Mouse (Mus musculus): ENCODE measurements at regions not wholly inside any gene's neighbourhood (a gene's known extent, or its start where the extent isn't known, plus 50 kb on each side); places are given as distances from the start of the nearest gene placed in this dataset.

DNA sequence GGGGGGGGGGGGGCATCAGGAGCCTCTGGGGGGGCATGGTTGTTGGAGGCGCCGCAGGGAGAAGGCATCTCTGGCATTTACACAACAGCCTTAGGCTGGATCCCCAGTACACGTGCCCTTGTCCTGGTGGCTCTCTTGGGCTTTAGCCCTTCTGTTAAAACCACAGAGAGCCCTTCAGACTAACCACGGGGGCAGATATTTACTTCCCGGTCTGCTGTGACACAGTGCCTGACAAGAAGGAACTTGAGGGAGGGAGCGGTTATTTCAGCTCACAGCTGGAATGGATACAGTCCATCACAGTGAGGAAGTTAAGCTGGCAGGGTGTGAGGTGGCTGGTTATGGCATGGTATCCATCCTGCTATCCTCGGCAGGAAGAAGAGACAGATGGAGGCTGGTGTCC lies 71.0 kb upstream of the Gm11733 start:
- no peak overlapping the region for H3K4me2 ChIP-seq (ENCODE audit: low read length)
- WGBS: 28% methylated on average over 7 of the region's 7 CpGs
- ATAC-seq (replicated peaks; ENCODE audit: low FRiP score, low TSS enrichment, low read depth): no peak
- H3K4me3 ChIP-seq (ENCODE audit: low read depth, low read length): no peak overlapping the region
- H3K9ac ChIP-seq (ENCODE audit: low read length): no peak overlapping the region
- H3K36me3 ChIP-seq (ENCODE audit: control insufficient read depth, insufficient read depth, low read length): no peaks in the 10 kb centered on the region
- H3K27me3 ChIP-seq (replicated peaks; ENCODE audit: control insufficient read depth, insufficient read depth, low read length): peaks cover 39% of the 10 kb centered on the region
- peaks cover 27% of the 10 kb centered on the region for H3K4me1 ChIP-seq (replicated peaks; ENCODE audit: control insufficient read depth, insufficient read depth, low read length)
- DNase-seq (ENCODE audit: low spot score): no peak
- H3K9me3 ChIP-seq (ENCODE audit: control insufficient read depth, low read length): no peaks in the 10 kb centered on the region
- H3K27ac ChIP-seq (ENCODE audit: low read depth): no peak overlapping the region

GRCm38 (mm10) chr11:117413942-117414705 lies 70.0 kb upstream of the Gm11733 start:
- H3K27ac ChIP-seq (ENCODE audit: low read depth): no peak overlapping the region
- ATAC-seq (replicated peaks; ENCODE audit: low FRiP score, low TSS enrichment, low read depth) (no peak), DNase-seq (ENCODE audit: low spot score) (no peak)
- peaks cover 32% of the 10 kb centered on the region for H3K27me3 ChIP-seq (replicated peaks; ENCODE audit: control insufficient read depth, insufficient read depth, low read length)
- 23% methylated on average over 11 of the region's 11 CpGs for WGBS
- no peak overlapping the region; the same call in 1 of the 2 replicates for H3K4me2 ChIP-seq (ENCODE audit: low read length)
- peaks cover 27% of the 10 kb centered on the region for H3K4me1 ChIP-seq (replicated peaks; ENCODE audit: control insufficient read depth, insufficient read depth, low read length)
- no peaks in the 10 kb centered on the region for H3K9me3 ChIP-seq (ENCODE audit: control insufficient read depth, low read length)
- H3K9ac ChIP-seq (ENCODE audit: low read length): no peak overlapping the region
- H3K36me3 ChIP-seq (ENCODE audit: control insufficient read depth, insufficient read depth, low read length): no peaks in the 10 kb centered on the region
- peak overlapping the region; percentile 23; the same call in 1 of the 2 replicates for H3K4me3 ChIP-seq (ENCODE audit: low read depth, low read length)

DNA sequence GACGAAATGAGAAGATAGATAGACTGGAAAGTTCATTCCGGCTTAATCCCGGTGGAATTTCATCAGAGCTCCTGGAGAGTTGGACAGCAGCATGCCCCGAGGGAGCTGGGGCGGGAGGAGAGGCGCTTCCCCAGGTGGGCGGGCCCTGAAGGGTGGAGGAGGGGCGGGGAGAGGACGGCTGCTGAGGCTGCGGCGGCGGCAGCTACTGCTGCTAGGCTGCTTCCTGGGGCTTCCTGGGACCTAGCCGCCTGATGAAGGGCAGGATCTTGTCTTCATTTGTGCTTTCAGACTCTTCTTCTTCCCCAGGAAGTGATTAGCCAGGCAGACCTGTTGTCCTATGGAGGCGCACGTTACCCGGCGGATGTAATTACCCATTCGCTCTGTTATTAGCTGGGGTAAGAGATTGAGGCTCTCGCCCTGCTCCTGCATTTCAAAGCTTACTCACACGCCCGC lies 69.3 kb upstream of the Gm11733 start:
- no peaks in the 10 kb centered on the region for H3K9me3 ChIP-seq (ENCODE audit: control insufficient read depth, low read length)
- H3K4me3 ChIP-seq (ENCODE audit: low read depth, low read length): peak overlapping the region; percentile 23
- H3K27ac ChIP-seq (ENCODE audit: low read depth): no peak overlapping the region
- peaks cover 31% of the 10 kb centered on the region for H3K4me1 ChIP-seq (replicated peaks; ENCODE audit: control insufficient read depth, insufficient read depth, low read length)
- 1% methylated on average over 21 of the region's 21 CpGs for WGBS
- DNase-seq (ENCODE audit: low spot score): peak; percentile 84
- H3K27me3 ChIP-seq (replicated peaks; ENCODE audit: control insufficient read depth, insufficient read depth, low read length): peaks cover 25% of the 10 kb centered on the region
- H3K9ac ChIP-seq (ENCODE audit: low read length): no peak overlapping the region
- peak overlapping the region; percentile 56 for H3K4me2 ChIP-seq (ENCODE audit: low read length)
- no peaks in the 10 kb centered on the region for H3K36me3 ChIP-seq (ENCODE audit: control insufficient read depth, insufficient read depth, low read length)
- peak; percentile 54; the same call in 1 of the 2 replicates for ATAC-seq (replicated peaks; ENCODE audit: low FRiP score, low TSS enrichment, low read depth)

DNA sequence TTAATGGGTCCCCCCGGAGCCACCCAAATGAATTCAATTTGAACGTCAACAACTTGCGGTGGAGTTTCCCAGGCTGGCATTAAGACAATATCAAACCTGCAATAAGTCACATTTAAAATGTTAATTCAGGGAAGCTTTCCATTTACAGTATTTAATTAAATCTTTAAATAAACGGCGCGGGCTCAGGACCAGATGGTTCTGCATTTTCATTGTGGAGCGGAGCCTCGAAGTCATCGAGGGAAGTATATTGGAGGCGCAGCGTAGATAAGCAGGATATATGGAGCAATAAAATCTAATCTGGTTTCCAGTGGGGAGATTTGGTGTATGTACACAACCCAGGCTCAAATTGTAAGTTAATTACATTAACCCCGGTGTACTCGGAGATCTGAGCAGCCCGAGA lies 68.7 kb upstream of the Gm11733 start:
- ATAC-seq (replicated peaks; ENCODE audit: low FRiP score, low TSS enrichment, low read depth): no peak
- no peaks in the 10 kb centered on the region for H3K9me3 ChIP-seq (ENCODE audit: control insufficient read depth, low read length)
- peak overlapping the region; percentile 56 for H3K4me2 ChIP-seq (ENCODE audit: low read length)
- WGBS: 2% methylated on average over 14 of the region's 14 CpGs
- H3K4me1 ChIP-seq (replicated peaks; ENCODE audit: control insufficient read depth, insufficient read depth, low read length): peaks cover 31% of the 10 kb centered on the region
- no peaks in the 10 kb centered on the region for H3K36me3 ChIP-seq (ENCODE audit: control insufficient read depth, insufficient read depth, low read length)
- H3K27me3 ChIP-seq (replicated peaks; ENCODE audit: control insufficient read depth, insufficient read depth, low read length): peaks cover 21% of the 10 kb centered on the region
- no peak overlapping the region for H3K9ac ChIP-seq (ENCODE audit: low read length)
- no peak overlapping the region for H3K27ac ChIP-seq (ENCODE audit: low read depth)
- DNase-seq (ENCODE audit: low spot score): no peak
- H3K4me3 ChIP-seq (ENCODE audit: low read depth, low read length): 0 out of 2 replicates have a peak overlapping the region, but pooled peaks have one; percentile 23

GRCm38 (mm10) chr11:117415955-117416354 lies 68.2 kb upstream of the Gm11733 start:
- no peak for ATAC-seq (replicated peaks; ENCODE audit: low FRiP score, low TSS enrichment, low read depth)
- 6% methylated on average over 13 of the region's 13 CpGs for WGBS
- H3K4me2 ChIP-seq (ENCODE audit: low read length): no peak overlapping the region

GRCm38 (mm10) chr11:117416984-117417670 lies 67.0 kb upstream of the Gm11733 start:
- no peak overlapping the region for H3K27ac ChIP-seq (ENCODE audit: low read depth)
- H3K27me3 ChIP-seq (replicated peaks; ENCODE audit: control insufficient read depth, insufficient read depth, low read length): peaks cover 21% of the 10 kb centered on the region

More at GRCm38 (mm10) chr11:117415955-117416354, 68.2 kb upstream of the Gm11733 start:
- H3K27me3 ChIP-seq (replicated peaks; ENCODE audit: control insufficient read depth, insufficient read depth, low read length): peaks cover 21% of the 10 kb centered on the region
- no peak overlapping the region for H3K27ac ChIP-seq (ENCODE audit: low read depth)
- DNase-seq (ENCODE audit: low spot score): peak; percentile 75
- no peaks in the 10 kb centered on the region for H3K36me3 ChIP-seq (ENCODE audit: control insufficient read depth, insufficient read depth, low read length)
- H3K4me1 ChIP-seq (replicated peaks; ENCODE audit: control insufficient read depth, insufficient read depth, low read length): peaks cover 31% of the 10 kb centered on the region
- H3K4me3 ChIP-seq (ENCODE audit: low read depth, low read length): no peak overlapping the region
- H3K9me3 ChIP-seq (ENCODE audit: control insufficient read depth, low read length): no peaks in the 10 kb centered on the region
- no peak overlapping the region for H3K9ac ChIP-seq (ENCODE audit: low read length)

DNA sequence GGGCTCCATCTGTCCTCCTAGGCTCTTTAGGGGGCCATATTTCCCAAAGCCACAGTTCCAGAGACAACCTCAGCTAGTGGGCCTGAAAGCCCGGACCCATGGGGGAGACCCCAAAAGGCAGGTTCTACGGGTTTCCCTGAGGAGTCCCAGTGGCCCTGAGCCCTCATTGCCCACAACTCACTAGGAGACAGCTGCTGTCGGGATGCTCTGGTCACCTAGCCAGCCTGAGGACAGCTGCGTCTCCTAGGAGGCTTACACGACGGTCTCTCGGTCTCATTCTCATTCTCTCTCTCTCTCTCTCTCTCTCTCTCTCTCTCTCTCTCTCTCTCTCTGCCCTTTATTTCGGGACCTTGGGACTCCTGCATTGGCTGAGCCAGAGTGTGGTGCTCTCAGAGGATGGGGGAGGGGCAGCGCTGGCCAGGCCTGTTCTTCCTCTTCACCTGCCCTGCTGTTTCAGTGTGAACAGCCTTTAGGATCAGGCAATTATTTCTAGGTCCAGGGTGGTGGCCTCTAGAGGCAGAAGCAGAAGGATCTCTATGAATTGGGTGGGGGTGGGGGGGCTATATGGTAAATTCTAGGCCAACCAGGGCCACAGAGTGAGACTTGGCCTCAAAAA lies 66.1 kb upstream of the Gm11733 start:
- Histone ChIP-seq H3K4me1 (replicated peaks; ENCODE audit: control insufficient read depth, insufficient read depth, low read length) (peaks cover 31% of the 10 kb centered on the region), H3K9ac (ENCODE audit: low read length) (no peak overlapping the region), H3K9me3 (ENCODE audit: control insufficient read depth, low read length) (no peaks in the 10 kb centered on the region), H3K27ac (ENCODE audit: low read depth) (no peak overlapping the region), H3K36me3 (ENCODE audit: control insufficient read depth, insufficient read depth, low read length) (no peaks in the 10 kb centered on the region), H3K27me3 (replicated peaks; ENCODE audit: control insufficient read depth, insufficient read depth, low read length) (peaks cover 21% of the 10 kb centered on the region), H3K4me3 (ENCODE audit: low read depth, low read length) (no peak overlapping the region), H3K4me2 (ENCODE audit: low read length) (no peak overlapping the region)
- WGBS: 54% methylated on average over 9 of the region's 9 CpGs
- DNase-seq (ENCODE audit: low spot score): no peak
- ATAC-seq (replicated peaks; ENCODE audit: low FRiP score, low TSS enrichment, low read depth): no peak

More at GRCm38 (mm10) chr11:117416984-117417670, 67.0 kb upstream of the Gm11733 start:
- no peak overlapping the region for H3K9ac ChIP-seq (ENCODE audit: low read length)
- DNase-seq (ENCODE audit: low spot score) (no peak), ATAC-seq (replicated peaks; ENCODE audit: low FRiP score, low TSS enrichment, low read depth) (no peak)
- H3K4me2 ChIP-seq (ENCODE audit: low read length): no peak overlapping the region
- no peaks in the 10 kb centered on the region for H3K36me3 ChIP-seq (ENCODE audit: control insufficient read depth, insufficient read depth, low read length)
- peaks cover 31% of the 10 kb centered on the region for H3K4me1 ChIP-seq (replicated peaks; ENCODE audit: control insufficient read depth, insufficient read depth, low read length)
- H3K4me3 ChIP-seq (ENCODE audit: low read depth, low read length): no peak overlapping the region
- no peaks in the 10 kb centered on the region for H3K9me3 ChIP-seq (ENCODE audit: control insufficient read depth, low read length)
- WGBS: 62% methylated on average over 8 of the region's 8 CpGs

DNA sequence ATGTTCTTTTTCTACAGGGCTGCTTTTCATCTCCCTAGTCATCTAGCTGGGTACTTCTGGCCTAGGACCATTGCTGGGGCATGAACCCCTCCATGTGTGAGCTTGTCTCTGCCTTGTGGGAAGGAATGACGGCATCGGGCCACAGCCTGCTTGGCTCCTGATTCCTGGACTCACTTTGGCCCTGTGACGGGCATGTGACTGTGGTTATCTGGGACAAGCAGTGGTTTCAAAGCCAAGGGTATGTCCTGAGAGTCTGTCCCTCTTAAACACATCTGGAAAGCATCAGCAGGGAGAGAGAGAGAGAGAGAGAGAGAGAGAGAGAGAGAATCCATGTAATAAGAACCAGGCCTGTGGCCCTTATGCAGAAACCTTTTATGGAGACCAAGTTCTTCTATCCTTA lies 65.2 kb upstream of the Gm11733 start:
- DNase-seq (ENCODE audit: low spot score) (no peak), ATAC-seq (replicated peaks; ENCODE audit: low FRiP score, low TSS enrichment, low read depth) (no peak)
- no peaks in the 10 kb centered on the region for H3K36me3 ChIP-seq (ENCODE audit: control insufficient read depth, insufficient read depth, low read length)
- 66% methylated on average over 3 of the region's 3 CpGs for WGBS
- H3K9me3 ChIP-seq (ENCODE audit: control insufficient read depth, low read length): no peaks in the 10 kb centered on the region
- no peak overlapping the region for H3K4me3 ChIP-seq (ENCODE audit: low read depth, low read length)
- no peak overlapping the region for H3K27ac ChIP-seq (ENCODE audit: low read depth)
- H3K4me2 ChIP-seq (ENCODE audit: low read length): no peak overlapping the region
- peaks cover 31% of the 10 kb centered on the region for H3K4me1 ChIP-seq (replicated peaks; ENCODE audit: control insufficient read depth, insufficient read depth, low read length)
- peaks cover 12% of the 10 kb centered on the region for H3K27me3 ChIP-seq (replicated peaks; ENCODE audit: control insufficient read depth, insufficient read depth, low read length)
- no peak overlapping the region for H3K9ac ChIP-seq (ENCODE audit: low read length)

Data from intestine, embryonic 14.5 days (tissue).